ENCODE assay signal across 12 mouse cellular contexts in genomic region chrX:48435477-48435900, GRCm38 (mm10). TPM values are rescaled to one million over a fixed set of nuclear protein-coding genes. Genes with fewer than 3 reads are reported as not detected.
A peak's percentile ranks its signal among the peaks of the same experiment; 100 is the strongest.
DNase-seq lines count a peak whose midpoint lies in the region; ATAC-seq and TF ChIP-seq lines count a peak whose summit lies in the region.
"Had no signal": no experiment of that assay in that cellular context is flagged by ENCODE, and none has a peak within 500 bp of the region (broad histone marks: within the 10 kb centered on the region; RNA-seq: fewer than 3 reads in every experiment).

No protein-coding gene starts in this region.

- TF ChIP-seq POLR2A in bone marrow macrophage, adult 2 months (IDR thresholded peaks at IDR 0.05; ENCODE audit: borderline replicate concordance, low read depth, low read length): no peak

- no peak for DNase-seq in heart, adult 9 months (ENCODE audit: low spot score in 2 of 2)
- DNase-seq in liver, embryonic 14.5 days (ENCODE audit: low read depth in 3 of 3, low spot score in 3 of 3): no peak
- peak; percentile 69 for DNase-seq in thymus, postnatal 14 days
- no peak for DNase-seq in urinary bladder, adult 18-20 months (ENCODE audit: low spot score in 2 of 2)
- no peak for DNase-seq in left cerebral cortex, adult 8-10 months (ENCODE audit: low spot score in 2 of 2)
- no peak for DNase-seq in embryo, embryonic 11 days
- DNase-seq: kidney, postnatal 14 days had no signal

- H3K36me3 ChIP-seq in heart, embryonic 16.5 days (ENCODE audit: control insufficient read depth, insufficient read depth): no peaks in the 10 kb centered on the region
- no peaks in the 10 kb centered on the region for H3K36me3 ChIP-seq in liver, embryonic 14.5 days (replicated peaks; ENCODE audit: control insufficient read depth, insufficient read depth, low read depth)
- H3K36me3 ChIP-seq: heart, embryonic 15.5 days; neural tube, embryonic 15.5 days had no signal

- ATAC-seq in heart, embryonic 16.5 days (replicated peaks; ENCODE audit: extremely low read depth, insufficient read depth, low FRiP score): no peak
- peak; percentile 55; the same call in 1 of the 2 replicates for ATAC-seq in liver, embryonic 14.5 days (ENCODE audit: insufficient read depth)

- 69% methylated on average over 9 of the region's 9 CpGs for WGBS in heart, embryonic 16.5 days
- WGBS in liver, embryonic 14.5 days (ENCODE audit: insufficient replicate concordance): 15% methylated on average over 9 of the region's 9 CpGs

- H3K4me3 ChIP-seq in heart, embryonic 16.5 days (ENCODE audit: low read length): no peak overlapping the region
- no peak overlapping the region for H3K4me3 ChIP-seq in bone marrow macrophage, adult 2 months (ENCODE audit: insufficient read depth, low read length)
- no peak overlapping the region for H3K4me3 ChIP-seq in liver, embryonic 14.5 days (ENCODE audit: insufficient read depth in 1 of 2, low read depth in 2 of 2, low read length in 2 of 2)
- H3K4me3 ChIP-seq: heart, embryonic 15.5 days; neural tube, embryonic 15.5 days had no signal

- TF ChIP-seq EP300 in liver, embryonic 14.5 days (IDR thresholded peaks at IDR 0.05; ENCODE audit: low read depth): no peak

- no peak overlapping the region for H3K9ac ChIP-seq in heart, embryonic 16.5 days (ENCODE audit: low read length)
- no peak overlapping the region for H3K9ac ChIP-seq in liver, embryonic 14.5 days (replicated peaks)
- H3K9ac ChIP-seq: heart, embryonic 15.5 days; neural tube, embryonic 15.5 days had no signal

- H3K27me3 ChIP-seq in heart, embryonic 16.5 days (ENCODE audit: control insufficient read depth, insufficient read depth, low read length): no peaks in the 10 kb centered on the region
- H3K27me3 ChIP-seq in liver, embryonic 14.5 days (ENCODE audit: control insufficient read depth, insufficient read depth, low read length): no peaks in the 10 kb centered on the region
- H3K27me3 ChIP-seq: heart, embryonic 15.5 days; neural tube, embryonic 15.5 days had no signal

- no peak for TF ChIP-seq CTCF in bone marrow macrophage, adult 2 months (IDR thresholded peaks at IDR 0.05; ENCODE audit: low read depth, low read length)
- TF ChIP-seq CTCF in liver, embryonic 14.5 days (IDR thresholded peaks at IDR 0.05; ENCODE audit: low read depth): no peak

- H3K9me3 ChIP-seq in heart, embryonic 16.5 days (replicated peaks; ENCODE audit: control insufficient read depth, low read length): no peaks in the 10 kb centered on the region
- H3K9me3 ChIP-seq in liver, embryonic 14.5 days (ENCODE audit: control insufficient read depth, low read length): no peaks in the 10 kb centered on the region
- H3K9me3 ChIP-seq: heart, embryonic 15.5 days; neural tube, embryonic 15.5 days had no signal

- H3K4me2 ChIP-seq in heart, embryonic 16.5 days (ENCODE audit: low read depth, low read length): no peak overlapping the region
- H3K4me2 ChIP-seq in liver, embryonic 14.5 days (ENCODE audit: low read depth): no peak overlapping the region
- H3K4me2 ChIP-seq: heart, embryonic 15.5 days; midbrain, embryonic 11.5 days; neural tube, embryonic 15.5 days had no signal

- peak overlapping the region; percentile 14; the same call in 1 of the 2 replicates for H3K27ac ChIP-seq in heart, embryonic 16.5 days (ENCODE audit: low read length)
- peak overlapping the region; percentile 48 for H3K27ac ChIP-seq in bone marrow macrophage, adult 2 months (ENCODE audit: insufficient read depth, low read depth, low read length)
- no peak overlapping the region for H3K27ac ChIP-seq in liver, embryonic 14.5 days
- H3K27ac ChIP-seq: heart, embryonic 15.5 days; neural tube, embryonic 15.5 days had no signal

- peaks cover 26% of the 10 kb centered on the region for H3K4me1 ChIP-seq in heart, embryonic 16.5 days (ENCODE audit: control insufficient read depth, insufficient read depth, low read length)
- H3K4me1 ChIP-seq in bone marrow macrophage, adult 2 months (ENCODE audit: control insufficient read depth, insufficient read depth, low read length): peaks cover 60% of the 10 kb centered on the region
- H3K4me1 ChIP-seq in liver, embryonic 14.5 days (replicated peaks; ENCODE audit: control insufficient read depth in 2 of 2, insufficient read depth in 2 of 2, low read length in 1 of 2): peaks cover 6 to 34% of the 10 kb centered on the region in 2 experiments
- H3K4me1 ChIP-seq: neural tube, embryonic 15.5 days had no signal

RNA-seq across cellular contexts. Expression of gene Elf4, which starts 27.4 kb away (rescaled TPM):
- 10.0 and 10.1 TPM in 2 replicates for polyA plus RNA-seq in heart, embryonic 16.5 days (2015; fragmentation: Nextera tagmentation; extraction: Ambion mirVana)
- 46.8 and 49.2 TPM in 2 replicates for polyA plus RNA-seq in bone marrow macrophage, adult 2 months (2012; ENCODE audit: insufficient read depth, insufficient read length, missing spikeins)
- polyA plus RNA-seq in liver, embryonic 14.5 days (2012; rRNA removed): 3.5 and 3.8 TPM in 2 replicates
- polyA plus RNA-seq in liver, embryonic 14.5 days (2014; fragmentation: Nextera tagmentation; extraction: Ambion mirVana): 2.5 and 2.6 TPM in 2 replicates
- 1 to 10 TPM; 1.0 to 2.8 (median 1.7) TPM for total RNA-seq in left cerebral cortex, adult 8-10 months (2022)
